Comparison of ENCODE assay signal across 8 mouse cellular contexts in the genomic region with DNA sequence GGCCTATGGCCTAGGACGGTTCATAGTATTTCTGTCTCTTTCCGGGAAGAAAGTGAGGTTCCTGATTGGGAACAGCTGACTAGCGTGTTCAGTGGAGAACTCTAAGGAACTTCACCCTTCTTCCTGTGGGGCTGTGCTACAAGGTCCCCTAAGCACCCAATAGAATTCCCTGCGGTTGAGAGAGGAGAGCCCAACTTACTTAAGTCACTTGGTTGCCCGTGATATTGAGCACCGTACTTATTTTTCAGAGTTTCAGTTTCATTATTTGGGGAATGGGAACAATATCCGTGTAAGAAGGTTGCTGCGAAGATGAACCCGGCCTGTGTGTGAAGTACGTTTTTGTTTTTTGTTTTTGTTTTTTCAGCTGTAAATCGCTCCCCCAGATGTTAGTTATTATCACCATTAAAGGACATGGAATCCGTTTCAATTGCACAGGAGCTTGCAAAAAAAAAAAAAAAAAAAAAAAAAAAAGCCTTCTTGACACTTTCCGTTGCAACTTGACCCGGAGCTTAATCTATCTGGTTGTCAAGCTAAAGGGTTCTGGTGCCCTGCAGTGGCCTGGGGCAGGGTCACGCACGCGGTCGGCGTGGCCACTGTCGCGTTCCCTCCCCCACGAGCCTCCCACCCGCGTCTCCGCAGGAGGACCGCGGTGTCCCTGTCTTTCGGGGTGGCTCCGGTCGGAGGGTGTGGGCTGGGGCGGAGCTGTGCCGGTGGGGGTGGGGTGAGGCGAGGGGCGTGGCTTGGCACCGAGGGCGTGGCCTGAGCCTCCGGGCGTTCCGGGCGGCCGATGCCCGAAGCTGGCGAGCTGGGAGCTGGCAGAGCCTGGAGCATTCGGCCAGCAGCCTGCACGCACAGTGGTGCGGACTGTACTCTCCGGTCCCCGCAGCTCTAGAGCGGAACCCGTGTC. TPM values are rescaled to one million over a fixed set of nuclear protein-coding genes. Genes with fewer than 3 reads are reported as not detected.
DNase-seq lines count a peak whose midpoint lies in the region; ATAC-seq lines count a peak whose summit lies in the region.

Gene Aff1 (plus strand): TSS at position 751 of the 907 bp plus-strand sequence.

- H3K4me3 ChIP-seq in intestine, embryonic 14.5 days (ENCODE audit: low read depth, low read length) = peak within 1 kb of the TSS; percentile 72

- H3K27me3 ChIP-seq in intestine, embryonic 14.5 days (replicated peaks; ENCODE audit: control insufficient read depth, insufficient read depth, low read length) = peaks cover 24% of the 10 kb centered on the region

- no peak within 1 kb of the TSS for H3K27ac ChIP-seq in intestine, embryonic 14.5 days (ENCODE audit: low read depth)

- H3K4me2 ChIP-seq in intestine, embryonic 14.5 days (ENCODE audit: low read length) = peak within 1 kb of the TSS; percentile 100

- ATAC-seq in intestine, embryonic 14.5 days (replicated peaks; ENCODE audit: low FRiP score, low TSS enrichment, low read depth) = peak; percentile 91

- DNase-seq in adrenal gland, adult 2 months = peak; percentile 97
- peak; percentile 85 for DNase-seq in embryo, embryonic 11 days
- DNase-seq in gastrocnemius, postnatal 25 days = peak; percentile 97
- peak; percentile 95 for DNase-seq in intestine, embryonic 14.5 days (ENCODE audit: low spot score)
- peak; percentile 56 to 67 for DNase-seq in left cerebral cortex, postnatal 25 days (ENCODE audit: low spot score in 2 of 2)
- DNase-seq in mesoderm, embryonic 11.5 days (ENCODE audit: low read depth, low spot score) = peak; percentile 84
- peak; percentile 58 for DNase-seq in right cerebral cortex, postnatal 25 days
- peak; percentile 88 to 94 for DNase-seq in urinary bladder, postnatal 4 days (ENCODE audit: low spot score in 2 of 2)

- H3K9me3 ChIP-seq in intestine, embryonic 14.5 days (ENCODE audit: control insufficient read depth, low read length) = no peaks in the 10 kb centered on the region

- 0 out of 2 replicates have a peak, but pooled peaks cover 3% of the 10 kb centered on the region for H3K4me1 ChIP-seq in intestine, embryonic 14.5 days (replicated peaks; ENCODE audit: control insufficient read depth, insufficient read depth, low read length)

- H3K9ac ChIP-seq in intestine, embryonic 14.5 days (ENCODE audit: low read length) = peak within 1 kb of the TSS; percentile 52

- 5% methylated on average over 50 of the region's 50 CpGs for WGBS in intestine, embryonic 14.5 days

- no peaks in the 10 kb centered on the region for H3K36me3 ChIP-seq in intestine, embryonic 14.5 days (ENCODE audit: control insufficient read depth, insufficient read depth, low read length)

- intact Hi-C loops in left cerebral cortex, postnatal 25 days (cut with DNase I) = no loop called here

RNA-seq across cellular contexts. Expression of gene Aff1, which starts in this region (rescaled TPM):
- total RNA-seq in adrenal gland, adult 2 months (2021) = 10 to 100 TPM; 32.8 to 50.0 TPM
- 4.3 and 5.6 TPM in 2 replicates for polyA plus RNA-seq in adrenal gland, adult 2 months (2012; rRNA removed)
- 10 to 100 TPM; 28.2 to 32.7 TPM for total RNA-seq in gastrocnemius, postnatal 25 days (2021)
- 7.0 and 7.3 TPM in 2 replicates for polyA plus RNA-seq in intestine, embryonic 14.5 days (2014; fragmentation: Nextera tagmentation; extraction: Ambion mirVana)
- total RNA-seq in left cerebral cortex, postnatal 25 days (2021) = 10 to 100 TPM in 1 of 2 experiments, 1 to 10 TPM in 1; 9.5 to 11.1 TPM
